Mouse (Mus musculus): ENCODE data around the gene Ttf2. TPM values are rescaled to one million over a fixed set of nuclear protein-coding genes. Genes with fewer than 3 reads are reported as not detected.

Gene Ttf2
- polyA plus RNA-seq, 1 experiment from 2014 or later = 3.6 TPM

DNA sequence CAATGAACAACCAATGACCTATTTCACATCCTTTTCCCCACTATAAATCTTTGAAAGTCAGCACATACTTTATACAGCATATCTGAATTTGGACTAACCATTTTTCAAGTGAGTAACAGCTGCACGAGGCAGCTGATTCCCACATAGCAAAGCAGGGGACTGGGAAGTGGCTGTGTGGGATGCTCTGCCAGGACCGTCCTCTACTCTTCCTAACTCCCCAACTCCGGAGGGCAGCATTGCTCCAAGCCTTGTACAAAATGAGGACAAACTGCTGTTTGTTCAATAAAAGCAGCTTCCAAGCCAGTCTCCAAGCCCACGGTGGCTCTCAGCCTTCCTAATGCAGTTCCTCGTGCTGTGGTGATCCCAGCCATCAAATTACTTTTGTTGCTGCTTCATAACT, 58.8 kb downstream of the Ttf2 start:
- no peaks in the 10 kb centered on the region for H3K4me1 ChIP-seq (ENCODE audit: control insufficient read depth, insufficient read depth, low read depth, low read length)
- no peak overlapping the region for H3K4me2 ChIP-seq (ENCODE audit: low read length)
- H3K27me3 ChIP-seq (replicated peaks; ENCODE audit: control insufficient read depth, insufficient read depth, low read length) = no peaks in the 10 kb centered on the region
- H3K36me3 ChIP-seq (ENCODE audit: control insufficient read depth, insufficient read depth, low read length) = no peaks in the 10 kb centered on the region
- H3K9ac ChIP-seq (ENCODE audit: low read depth, low read length) = no peak overlapping the region
- no peak for ATAC-seq
- no peaks in the 10 kb centered on the region for H3K9me3 ChIP-seq (ENCODE audit: control insufficient read depth, low read length)
- H3K27ac ChIP-seq (ENCODE audit: low read depth, low read length) = no peak overlapping the region
- no peak overlapping the region for H3K4me3 ChIP-seq (ENCODE audit: low read length)
- WGBS = 67% methylated on average over 5 of the region's 5 CpGs

DNA sequence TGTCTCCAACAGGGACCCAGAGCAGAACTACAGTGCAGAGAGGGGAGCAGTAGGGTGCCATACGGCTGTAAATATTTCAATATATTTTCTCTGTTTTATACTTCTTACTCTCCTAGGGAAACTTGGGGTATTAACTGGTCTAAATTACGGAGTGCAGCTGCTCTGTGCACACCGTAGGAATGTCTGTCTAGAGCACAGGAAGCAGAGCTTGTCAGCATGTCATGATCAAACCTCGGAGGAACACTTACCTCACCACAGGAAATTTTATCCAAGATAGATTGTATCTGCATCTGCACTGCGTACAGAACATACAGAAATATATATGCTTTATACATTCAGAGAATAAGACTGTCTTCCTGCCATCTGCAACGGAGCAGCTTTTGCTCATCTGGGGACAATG, 60.9 kb downstream of the Ttf2 start:
- no peak overlapping the region for H3K27ac ChIP-seq (ENCODE audit: low read depth, low read length)

DNA sequence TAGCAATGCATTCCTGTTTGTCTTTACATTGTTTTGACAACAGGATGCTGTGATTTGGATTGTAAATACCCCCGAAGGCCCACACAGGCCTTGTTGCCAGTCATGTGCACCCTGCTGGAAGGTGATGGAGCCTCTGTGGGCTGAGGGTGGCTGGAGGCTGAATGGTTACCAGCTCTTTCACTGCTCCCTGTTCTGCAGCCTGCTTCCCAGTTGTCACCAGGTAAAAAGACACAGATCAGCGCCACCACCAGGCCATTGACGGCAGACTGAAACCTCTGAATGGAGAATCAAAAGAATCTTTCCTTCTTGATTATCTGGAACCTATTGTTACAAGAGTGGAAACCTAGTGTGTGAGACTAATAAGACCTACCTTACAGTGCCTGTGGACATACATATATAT, 62.5 kb downstream of the Ttf2 start:
- Histone ChIP-seq H3K27me3 (replicated peaks; ENCODE audit: control insufficient read depth, insufficient read depth, low read length) (no peaks in the 10 kb centered on the region), H3K4me2 (ENCODE audit: low read length) (no peak overlapping the region), H3K4me3 (ENCODE audit: low read length) (no peak overlapping the region), H3K9ac (ENCODE audit: low read depth, low read length) (no peak overlapping the region), H3K4me1 (ENCODE audit: control insufficient read depth, insufficient read depth, low read depth, low read length) (no peaks in the 10 kb centered on the region), H3K27ac (ENCODE audit: low read depth, low read length) (no peak overlapping the region), H3K9me3 (ENCODE audit: control insufficient read depth, low read length) (no peaks in the 10 kb centered on the region), H3K36me3 (ENCODE audit: control insufficient read depth, insufficient read depth, low read length) (no peaks in the 10 kb centered on the region)
- no peak for ATAC-seq
- 31% methylated on average over 3 of the region's 3 CpGs for WGBS

More for the DNA sequence above, 60.9 kb downstream of the Ttf2 start:
- WGBS = 55% methylated on average over 6 of the region's 6 CpGs
- Histone ChIP-seq H3K9ac (ENCODE audit: low read depth, low read length) (no peak overlapping the region), H3K4me3 (ENCODE audit: low read length) (no peak overlapping the region), H3K4me1 (ENCODE audit: control insufficient read depth, insufficient read depth, low read depth, low read length) (no peaks in the 10 kb centered on the region), H3K4me2 (ENCODE audit: low read length) (no peak overlapping the region), H3K27me3 (replicated peaks; ENCODE audit: control insufficient read depth, insufficient read depth, low read length) (no peaks in the 10 kb centered on the region), H3K9me3 (ENCODE audit: control insufficient read depth, low read length) (no peaks in the 10 kb centered on the region), H3K36me3 (ENCODE audit: control insufficient read depth, insufficient read depth, low read length) (no peaks in the 10 kb centered on the region)
- ATAC-seq = peak; percentile 49; the same call in 1 of the 2 replicates

DNA sequence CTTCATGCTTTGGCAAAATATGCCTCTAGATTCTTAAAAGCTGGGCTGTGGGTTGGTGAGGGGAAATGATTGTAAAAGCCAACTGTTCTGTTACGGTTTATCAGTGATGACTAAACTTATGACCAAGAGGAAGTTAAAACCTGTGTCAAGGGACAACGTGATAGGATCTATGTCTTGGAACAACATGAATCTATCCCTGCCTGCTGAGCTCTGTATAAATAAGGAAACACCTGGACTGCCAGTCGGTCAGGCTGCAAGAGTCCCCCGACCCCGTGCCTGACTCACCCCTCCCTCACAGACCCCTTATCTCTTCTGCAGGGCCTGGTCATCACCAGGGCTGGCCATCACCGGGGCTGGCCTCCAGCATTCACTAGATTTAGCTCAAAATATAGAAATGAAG, 63.3 kb downstream of the Ttf2 start:
- Histone ChIP-seq H3K9ac (ENCODE audit: low read depth, low read length) (no peak overlapping the region), H3K27me3 (replicated peaks; ENCODE audit: control insufficient read depth, insufficient read depth, low read length) (no peaks in the 10 kb centered on the region), H3K4me3 (ENCODE audit: low read length) (no peak overlapping the region), H3K4me1 (ENCODE audit: control insufficient read depth, insufficient read depth, low read depth, low read length) (no peaks in the 10 kb centered on the region), H3K4me2 (ENCODE audit: low read length) (no peak overlapping the region), H3K9me3 (ENCODE audit: control insufficient read depth, low read length) (no peaks in the 10 kb centered on the region), H3K36me3 (ENCODE audit: control insufficient read depth, insufficient read depth, low read length) (no peaks in the 10 kb centered on the region), H3K27ac (ENCODE audit: low read depth, low read length) (no peak overlapping the region)
- 72% methylated on average over 6 of the region's 6 CpGs for WGBS
- no peak for ATAC-seq

DNA sequence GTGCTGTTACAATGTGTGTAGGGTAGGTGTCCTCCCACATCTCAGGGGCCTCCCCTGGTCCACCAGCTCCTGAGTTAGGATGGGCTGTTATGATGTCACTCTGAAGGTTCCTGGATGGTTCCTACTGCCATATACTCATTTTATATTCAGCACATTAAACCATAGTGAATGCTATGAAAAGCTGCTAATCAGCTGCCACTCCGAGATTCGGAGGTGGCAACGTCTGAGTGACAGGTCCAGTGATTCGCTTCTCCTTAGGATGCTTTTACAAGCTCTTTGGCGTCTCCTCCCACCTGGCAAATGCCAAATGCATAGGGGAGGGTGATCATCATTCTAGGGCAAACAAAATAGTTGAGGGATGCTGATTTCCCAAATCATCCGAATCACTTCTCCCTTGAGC, 74.0 kb downstream of the Ttf2 start:
- H3K9me3 ChIP-seq (ENCODE audit: control insufficient read depth, low read length) = no peaks in the 10 kb centered on the region
- no peaks in the 10 kb centered on the region for H3K27me3 ChIP-seq (replicated peaks; ENCODE audit: control insufficient read depth, insufficient read depth, low read length)
- no peak overlapping the region for H3K4me3 ChIP-seq (ENCODE audit: low read length)
- H3K4me2 ChIP-seq (ENCODE audit: low read length) = no peak overlapping the region
- WGBS = 73% methylated on average over 6 of the region's 6 CpGs
- H3K4me1 ChIP-seq (ENCODE audit: control insufficient read depth, insufficient read depth, low read depth, low read length) = no peaks in the 10 kb centered on the region
- H3K36me3 ChIP-seq (ENCODE audit: control insufficient read depth, insufficient read depth, low read length) = no peaks in the 10 kb centered on the region
- no peak for ATAC-seq
- H3K27ac ChIP-seq (ENCODE audit: low read depth, low read length) = no peak overlapping the region
- H3K9ac ChIP-seq (ENCODE audit: low read depth, low read length) = no peak overlapping the region

DNA sequence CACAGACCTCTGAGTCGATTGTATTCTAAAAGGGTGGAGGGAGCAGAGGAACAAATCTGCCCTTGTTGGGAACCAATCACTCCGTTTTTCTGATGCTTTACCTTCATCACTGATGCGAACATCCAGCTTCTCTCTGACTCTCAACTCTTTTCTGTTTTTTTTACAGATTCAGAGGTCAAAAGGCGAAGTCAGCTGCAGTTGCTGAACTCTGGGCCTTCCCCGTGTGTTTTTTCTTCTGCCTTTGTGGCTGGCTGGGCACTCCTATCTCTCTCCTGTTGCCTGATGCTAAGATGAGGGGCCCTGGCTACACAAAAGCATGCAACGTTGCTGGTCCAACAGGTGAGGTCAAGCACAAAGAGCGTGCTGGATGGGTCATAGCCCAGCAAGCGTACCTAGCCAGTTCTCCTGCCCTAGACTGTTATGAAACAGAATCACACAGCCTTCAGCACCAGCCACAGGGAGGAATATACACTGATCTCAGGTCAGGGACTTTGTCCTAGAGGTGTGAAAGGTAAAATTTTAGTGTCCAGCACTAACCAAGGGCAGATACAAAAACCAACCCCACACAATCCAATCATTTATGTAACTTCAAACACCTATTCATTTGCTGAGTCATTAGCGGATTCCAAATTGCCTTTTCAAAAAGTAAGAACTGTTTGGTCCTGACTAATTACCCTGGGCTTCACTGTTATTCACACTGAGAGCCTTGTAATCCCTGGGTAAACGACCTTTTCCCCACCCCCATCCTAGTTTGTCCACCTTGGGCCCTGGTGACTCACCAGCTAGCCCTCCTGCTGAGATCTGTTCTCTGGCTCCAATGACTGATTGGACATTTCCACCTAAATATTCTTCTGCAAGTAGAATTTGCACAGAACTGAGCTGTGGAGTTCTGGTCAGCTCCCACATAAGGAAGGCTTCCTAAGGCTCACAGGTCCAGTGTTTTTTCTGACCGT, 76.8 kb downstream of the Ttf2 start:
- Histone ChIP-seq H3K36me3 (ENCODE audit: control insufficient read depth, insufficient read depth, low read length) (no peaks in the 10 kb centered on the region), H3K9me3 (ENCODE audit: control insufficient read depth, low read length) (no peaks in the 10 kb centered on the region), H3K4me3 (ENCODE audit: low read length) (no peak overlapping the region), H3K27ac (ENCODE audit: low read depth, low read length) (no peak overlapping the region), H3K9ac (ENCODE audit: low read depth, low read length) (no peak overlapping the region), H3K27me3 (replicated peaks; ENCODE audit: control insufficient read depth, insufficient read depth, low read length) (no peaks in the 10 kb centered on the region), H3K4me1 (ENCODE audit: control insufficient read depth, insufficient read depth, low read depth, low read length) (no peaks in the 10 kb centered on the region), H3K4me2 (ENCODE audit: low read length) (no peak overlapping the region)
- ATAC-seq = no peak
- 69% methylated on average over 11 of the region's 11 CpGs for WGBS

DNA sequence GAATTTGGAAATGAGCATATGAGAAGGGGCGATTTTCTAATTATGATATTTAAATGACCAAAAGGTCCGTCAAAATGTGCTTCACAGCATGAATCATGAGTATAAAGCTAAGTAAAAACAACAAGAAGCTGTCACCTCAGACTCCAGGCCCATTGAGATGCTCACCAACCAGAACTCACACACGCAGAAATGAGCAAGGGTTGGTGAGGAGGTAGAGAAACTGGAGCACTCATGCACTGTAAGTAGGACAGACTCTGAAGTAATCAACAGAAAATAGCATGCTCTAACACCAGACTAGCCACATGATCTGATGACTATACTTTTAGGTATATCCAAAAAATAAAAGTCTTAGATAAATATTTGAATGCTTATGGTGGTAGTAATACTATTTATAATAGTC, 79.1 kb downstream of the Ttf2 start:
- Histone ChIP-seq H3K36me3 (ENCODE audit: control insufficient read depth, insufficient read depth, low read length) (no peaks in the 10 kb centered on the region), H3K4me1 (ENCODE audit: control insufficient read depth, insufficient read depth, low read depth, low read length) (no peaks in the 10 kb centered on the region), H3K9me3 (ENCODE audit: control insufficient read depth, low read length) (no peaks in the 10 kb centered on the region), H3K9ac (ENCODE audit: low read depth, low read length) (no peak overlapping the region), H3K4me2 (ENCODE audit: low read length) (no peak overlapping the region), H3K27ac (ENCODE audit: low read depth, low read length) (no peak overlapping the region), H3K4me3 (ENCODE audit: low read length) (no peak overlapping the region), H3K27me3 (replicated peaks; ENCODE audit: control insufficient read depth, insufficient read depth, low read length) (no peaks in the 10 kb centered on the region)
- 94% methylated on average over 3 of the region's 3 CpGs for WGBS
- no peak for ATAC-seq

DNA sequence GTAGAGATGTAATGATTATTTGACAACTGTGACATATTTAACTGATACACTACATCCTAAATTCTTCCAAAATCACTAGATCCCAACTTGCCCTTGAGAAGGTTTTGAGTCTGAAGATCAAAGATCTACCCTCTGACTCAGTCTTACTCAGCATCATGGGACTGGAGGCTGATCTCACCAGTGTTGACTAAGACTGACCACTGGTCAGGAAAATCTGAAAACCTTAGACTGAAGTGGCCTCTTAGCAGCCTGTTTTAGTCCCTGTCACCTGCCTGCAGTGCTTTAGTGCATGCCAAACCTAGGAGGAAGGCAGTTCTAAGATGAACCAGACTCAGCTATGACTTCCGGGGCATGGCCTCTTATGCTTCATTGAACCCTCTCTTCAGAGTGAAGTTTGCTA, 80.2 kb downstream of the Ttf2 start:
- Histone ChIP-seq H3K36me3 (ENCODE audit: control insufficient read depth, insufficient read depth, low read length) (no peaks in the 10 kb centered on the region), H3K9me3 (ENCODE audit: control insufficient read depth, low read length) (no peaks in the 10 kb centered on the region), H3K27me3 (replicated peaks; ENCODE audit: control insufficient read depth, insufficient read depth, low read length) (no peaks in the 10 kb centered on the region), H3K27ac (ENCODE audit: low read depth, low read length) (no peak overlapping the region), H3K4me3 (ENCODE audit: low read length) (no peak overlapping the region), H3K9ac (ENCODE audit: low read depth, low read length) (no peak overlapping the region), H3K4me2 (ENCODE audit: low read length) (no peak overlapping the region), H3K4me1 (ENCODE audit: control insufficient read depth, insufficient read depth, low read depth, low read length) (no peaks in the 10 kb centered on the region)
- 96% methylated on average over 1 of the region's 1 CpGs for WGBS
- no peak for ATAC-seq
